9 mouse cellular contexts compared by ENCODE assay signal in genomic region chr6:113166661-113167251, GRCm38 (mm10). TPM values are rescaled to one million over a fixed set of nuclear protein-coding genes. Genes with fewer than 3 reads are reported as not detected.
DNase-seq lines count a peak whose midpoint lies in the region; ATAC-seq and TF ChIP-seq lines count a peak whose summit lies in the region.
"Had no signal": no experiment of that assay in that cellular context is flagged by ENCODE, and none has a peak within 500 bp of the region (broad histone marks: within the 10 kb centered on the region; RNA-seq: fewer than 3 reads in every experiment).

No protein-coding gene starts in this region.

- WGBS in midbrain, embryonic 11.5 days, result 85% methylated on average over 17 of the region's 17 CpGs
- 85% methylated on average over 17 of the region's 17 CpGs for WGBS in midbrain, embryonic 10.5 days
- 33% methylated on average over 17 of the region's 17 CpGs for WGBS in heart, adult 2 months
- 54% methylated on average over 17 of the region's 17 CpGs for WGBS in kidney, embryonic 16.5 days
- 36% methylated on average over 17 of the region's 17 CpGs for WGBS in limb, embryonic 15.5 days

- no peak overlapping the region for H3K9ac ChIP-seq in midbrain, embryonic 11.5 days (ENCODE audit: low read length)
- no peak overlapping the region for H3K9ac ChIP-seq in heart, adult 2 months (ENCODE audit: low read depth, low read length)
- no peak overlapping the region for H3K9ac ChIP-seq in kidney, embryonic 16.5 days (replicated peaks; ENCODE audit: low read length)
- H3K9ac ChIP-seq in limb, embryonic 15.5 days, result no peak overlapping the region

- peak; percentile 62 for DNase-seq in midbrain, embryonic 11.5 days (ENCODE audit: low spot score, missing footprints)
- DNase-seq in midbrain, embryonic 10.5 days (ENCODE audit: low spot score), result no peak
- DNase-seq in heart, adult 2 months, result peak; percentile 39 to 69
- peak; percentile 65 for DNase-seq in right cerebral cortex, postnatal 14 days

- ATAC-seq in midbrain, embryonic 11.5 days (ENCODE audit: low FRiP score), result no peak
- peak; percentile 60 for ATAC-seq in kidney, embryonic 16.5 days (ENCODE audit: low FRiP score, low TSS enrichment)
- peak; percentile 46; the same call in 1 of the 2 replicates for ATAC-seq in limb, embryonic 15.5 days (ENCODE audit: insufficient number of reproducible peaks, low FRiP score, low TSS enrichment, low read depth)
- ATAC-seq in activated CD4-positive, CD25-positive, alpha-beta regulatory T cell, adult 4 months, result no peak

- peak; percentile 79 for TF ChIP-seq POLR2A in cortical plate, adult 2 months (IDR thresholded peaks at IDR 0.05; ENCODE audit: extremely low read depth, insufficient read depth, low read length)
- TF ChIP-seq POLR2A in heart, adult 2 months (IDR thresholded peaks at IDR 0.05; ENCODE audit: insufficient read depth, low read depth, low read length), result no peak

- TF ChIP-seq CTCF in cortical plate, adult 2 months (IDR thresholded peaks at IDR 0.05; ENCODE audit: extremely low read depth, insufficient read depth, low read length), result no peak
- no peak for TF ChIP-seq CTCF in heart, adult 2 months (IDR thresholded peaks at IDR 0.05)

- H3K4me3 ChIP-seq in midbrain, embryonic 11.5 days (ENCODE audit: low read depth, low read length), result no peak overlapping the region
- no peak overlapping the region for H3K4me3 ChIP-seq in midbrain, embryonic 10.5 days
- peak overlapping the region; percentile 42 for H3K4me3 ChIP-seq in cortical plate, adult 2 months (ENCODE audit: insufficient read depth, low read length)
- no peak overlapping the region for H3K4me3 ChIP-seq in heart, adult 2 months
- no peak overlapping the region for H3K4me3 ChIP-seq in kidney, embryonic 16.5 days (ENCODE audit: low read length)
- H3K4me3 ChIP-seq in limb, embryonic 15.5 days, result peak overlapping the region; percentile 10; the same call in 1 of the 2 replicates

- intact Hi-C loops in heart, adult 2 months (cut with DNase I), result no loop called here

- no peak overlapping the region for H3K4me2 ChIP-seq in midbrain, embryonic 11.5 days
- H3K4me2 ChIP-seq in kidney, embryonic 16.5 days (replicated peaks; ENCODE audit: low read depth, low read length), result peak overlapping the region; percentile 17; the same call in 1 of the 2 replicates
- peak overlapping the region; percentile 15 for H3K4me2 ChIP-seq in limb, embryonic 15.5 days

- no peaks in the 10 kb centered on the region for H3K79me2 ChIP-seq in heart, adult 2 months (replicated peaks; ENCODE audit: control insufficient read depth, insufficient read depth, low read length)

- H3K9me3 ChIP-seq in midbrain, embryonic 11.5 days (ENCODE audit: control insufficient read depth, low read length), result no peaks in the 10 kb centered on the region
- H3K9me3 ChIP-seq in midbrain, embryonic 10.5 days (replicated peaks), result no peaks in the 10 kb centered on the region; the same call in 1 of the 2 replicates
- no peaks in the 10 kb centered on the region for H3K9me3 ChIP-seq in kidney, embryonic 16.5 days (ENCODE audit: low read length)
- H3K9me3 ChIP-seq in limb, embryonic 15.5 days, result no peaks in the 10 kb centered on the region

- H3K27ac ChIP-seq in midbrain, embryonic 11.5 days (ENCODE audit: low read depth, low read length), result no peak overlapping the region
- H3K27ac ChIP-seq in midbrain, embryonic 10.5 days (replicated peaks), result no peak overlapping the region
- H3K27ac ChIP-seq in cortical plate, adult 2 months (ENCODE audit: insufficient read depth, low read length), result 0 out of 2 replicates have a peak overlapping the region, but pooled peaks have one; percentile 41
- H3K27ac ChIP-seq in heart, adult 2 months, result no peak overlapping the region; the same call in 1 of the 2 replicates
- H3K27ac ChIP-seq in kidney, embryonic 16.5 days (ENCODE audit: low read length), result no peak overlapping the region
- H3K27ac ChIP-seq in limb, embryonic 15.5 days, result peak overlapping the region; percentile 28; the same call in 1 of the 2 replicates

- H3K27me3 ChIP-seq in midbrain, embryonic 11.5 days (ENCODE audit: control insufficient read depth, insufficient read depth, low read length), result no peaks in the 10 kb centered on the region
- no peaks in the 10 kb centered on the region for H3K27me3 ChIP-seq in midbrain, embryonic 10.5 days (ENCODE audit: low read depth, poor library complexity, severe bottlenecking)
- no peaks in the 10 kb centered on the region for H3K27me3 ChIP-seq in heart, adult 2 months (ENCODE audit: control insufficient read depth, insufficient read depth, low read length)
- H3K27me3 ChIP-seq in kidney, embryonic 16.5 days (ENCODE audit: insufficient read depth, low read length), result no peaks in the 10 kb centered on the region
- H3K27me3 ChIP-seq in limb, embryonic 15.5 days, result no peaks in the 10 kb centered on the region

- H3K4me1 ChIP-seq in midbrain, embryonic 11.5 days (ENCODE audit: control insufficient read depth, insufficient read depth, low read length), result no peaks in the 10 kb centered on the region
- H3K4me1 ChIP-seq in midbrain, embryonic 10.5 days, result no peaks in the 10 kb centered on the region
- H3K4me1 ChIP-seq in cortical plate, adult 2 months (ENCODE audit: control insufficient read depth, insufficient read depth, low read length), result 0 out of 2 replicates have a peak, but pooled peaks cover 1% of the 10 kb centered on the region
- no peaks in the 10 kb centered on the region for H3K4me1 ChIP-seq in heart, adult 2 months (ENCODE audit: control insufficient read depth, insufficient read depth, low read length)
- peaks cover 10% of the 10 kb centered on the region for H3K4me1 ChIP-seq in kidney, embryonic 16.5 days (ENCODE audit: insufficient read depth, low read length)
- H3K4me1 ChIP-seq in limb, embryonic 15.5 days, result peaks cover 20% of the 10 kb centered on the region

- TF ChIP-seq EP300 in heart, adult 2 months (IDR thresholded peaks at IDR 0.05; ENCODE audit: insufficient read depth, low read depth, low read length), result no peak

- H3K36me3 ChIP-seq in midbrain, embryonic 11.5 days (ENCODE audit: control insufficient read depth, insufficient read depth, low read length), result no peaks in the 10 kb centered on the region
- H3K36me3 ChIP-seq in midbrain, embryonic 10.5 days, result peaks cover 15% of the 10 kb centered on the region
- no peaks in the 10 kb centered on the region for H3K36me3 ChIP-seq in heart, adult 2 months (ENCODE audit: control insufficient read depth, insufficient read depth, low read length)
- no peaks in the 10 kb centered on the region for H3K36me3 ChIP-seq in kidney, embryonic 16.5 days (ENCODE audit: insufficient read depth, low read length)
- no peaks in the 10 kb centered on the region for H3K36me3 ChIP-seq in limb, embryonic 15.5 days

RNA-seq across cellular contexts. Expression of gene Lhfpl4, which starts 28.4 kb away (rescaled TPM):
- 7.6 TPM in 2 replicates for polyA plus RNA-seq in midbrain, embryonic 11.5 days (2014; fragmentation: Nextera tagmentation; extraction: Ambion mirVana)
- polyA plus RNA-seq in midbrain, embryonic 10.5 days (2016; fragmentation: Nextera tagmentation; extraction: Ambion mirVana), result 13.8 and 21.6 TPM in 2 replicates
- polyA plus RNA-seq in cortical plate, adult 2 months (2012; rRNA removed), result 58.6 and 61.5 TPM in 2 replicates
- under 1 TPM; 0.18 to 0.41 TPM for total RNA-seq in heart, adult 2 months (2021)
- polyA plus RNA-seq in heart, adult 2 months (2012; rRNA removed), result 0.23 and 0.44 TPM in 2 replicates
- polyA plus RNA-seq in kidney, embryonic 16.5 days (2015; fragmentation: Nextera tagmentation; extraction: Ambion mirVana), result 0.60 and 0.94 TPM in 2 replicates
- 0.46 and 0.92 TPM in 2 replicates for polyA plus RNA-seq in limb, embryonic 15.5 days (2015; fragmentation: Nextera tagmentation; extraction: Ambion mirVana)
- polyA plus RNA-seq in activated CD4-positive, CD25-positive, alpha-beta regulatory T cell, adult 4 months (2017; shearing (Covaris generic)), result 1 to 10 TPM in 1 of 2 experiments, not detected in 1; 1.2 TPM
- total RNA-seq: neutrophil, adult 5-6 weeks had no signal

Comparison
In these comparisons a context has a peak if more than half of its experiments do, and no peak if none do; other contexts are left out.
1. ATAC-seq: peak in kidney, embryonic 16.5 days (single experiment) and limb, embryonic 15.5 days (single experiment); none in midbrain, embryonic 11.5 days (single experiment) and activated CD4-positive, CD25-positive, alpha-beta regulatory T cell, adult 4 months (single experiment).
2. H3K27ac ChIP-seq: peak in cortical plate, adult 2 months (single experiment) and limb, embryonic 15.5 days (single experiment); none in midbrain, embryonic 11.5 days (single experiment), midbrain, embryonic 10.5 days (single experiment), heart, adult 2 months (single experiment) and kidney, embryonic 16.5 days (single experiment).
3. H3K4me3 ChIP-seq: peak in cortical plate, adult 2 months (single experiment) and limb, embryonic 15.5 days (single experiment); none in midbrain, embryonic 11.5 days (single experiment), midbrain, embryonic 10.5 days (single experiment), heart, adult 2 months (single experiment) and kidney, embryonic 16.5 days (single experiment).